Mouse (Mus musculus) adrenal gland, postnatal 10 days (tissue): Measurements from ENCODE around the gene Mid1. TPM values are rescaled to one million over a fixed set of nuclear protein-coding genes. Genes with fewer than 3 reads are reported as not detected.

Experiments
- DNase-seq: peaks from one replicate; pipeline ENCODE4 v3.0.0; 2021; ENCODE audit warnings: mixed read lengths
- long read RNA-seq, 2 experiments: library from polyadenylated mRNA; stranded (forward); transcript quantifications; one replicate each; pipeline ENCODE4 v2.0.0; 2021
- total RNA-seq, 2 experiments: library from RNA; stranded (reverse); gene quantifications; 2 replicates each; pipeline ENCODE4 v1.2.3; 2021

Mid1 gene
- 10 to 100 TPM; 15.1 to 21.5 TPM for total RNA-seq
- long read RNA-seq, experiment 1, partial matches to known transcripts: 0 of 2 reads
- long read RNA-seq, experiment 1, other reads (novel, unspliced or antisense): 2 of 2 reads
- long read RNA-seq, experiment 2, partial matches to known transcripts: 1 of 3 reads
- long read RNA-seq, experiment 2, other reads (novel, unspliced or antisense): 2 of 3 reads

DNA sequence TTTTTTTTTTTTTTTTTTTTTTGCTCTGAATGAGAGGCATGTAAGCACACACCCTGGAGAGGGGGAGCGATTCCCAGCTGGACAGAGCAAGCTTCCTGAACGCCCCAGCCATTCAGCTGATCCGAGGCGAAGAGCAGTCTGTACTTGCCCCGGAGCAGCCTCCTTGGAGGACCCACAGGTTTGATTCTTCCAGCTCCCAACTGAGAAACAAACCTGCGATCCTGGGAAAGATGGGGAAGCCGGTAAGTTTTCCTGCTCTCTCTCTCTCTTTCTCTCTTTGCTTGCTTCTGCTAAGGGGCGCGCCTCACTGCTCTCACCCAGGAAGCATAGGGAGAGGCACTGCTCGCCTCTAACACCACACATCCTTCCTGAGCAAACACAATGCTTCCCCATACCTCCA is at the start of gene Mid1:
Mid1 (plus strand) TSS at position 69 of the 400 bp plus-strand sequence.
- DNase-seq: peak; percentile 66

DNA sequence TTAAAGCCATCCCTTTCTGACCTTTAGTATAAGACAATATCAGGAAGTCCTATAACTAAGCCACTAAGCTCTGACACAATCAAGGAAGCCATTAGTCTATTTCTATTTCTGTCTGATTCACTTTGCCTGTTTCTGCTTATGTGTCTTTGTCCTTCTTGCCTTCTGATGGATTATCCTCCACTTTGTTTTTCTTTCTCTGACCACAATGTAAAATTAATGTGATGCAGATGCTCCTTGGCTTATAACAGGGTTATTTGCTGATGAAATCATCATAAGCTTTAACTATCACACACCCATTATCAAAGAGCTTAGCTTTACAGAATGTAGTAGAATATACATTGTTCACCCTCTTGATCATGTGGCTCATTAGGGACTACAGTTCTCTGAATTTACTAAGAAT is 11.9 kb upstream of the Mid1 start:
- no peak for DNase-seq

DNA sequence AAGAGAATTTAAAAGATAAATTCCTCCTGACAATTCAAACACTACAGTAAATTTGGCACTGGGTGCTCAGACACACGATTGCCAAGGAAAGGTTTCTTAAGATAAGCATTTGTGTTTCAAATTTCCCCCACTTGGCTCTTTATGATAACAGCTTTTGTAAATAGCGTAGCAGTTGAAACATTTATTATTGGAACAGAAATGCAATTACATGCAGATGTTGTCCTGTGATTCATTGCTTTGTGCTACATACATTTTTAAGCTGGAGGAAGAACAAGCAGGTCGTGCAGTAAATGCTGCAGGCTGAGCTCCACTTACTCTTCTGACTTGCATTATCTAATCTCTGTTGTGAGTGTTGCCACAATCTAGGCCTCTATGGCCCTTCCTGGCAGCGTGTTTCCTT is 8.7 kb upstream of the Mid1 start:
- DNase-seq: peak; percentile 21

DNA sequence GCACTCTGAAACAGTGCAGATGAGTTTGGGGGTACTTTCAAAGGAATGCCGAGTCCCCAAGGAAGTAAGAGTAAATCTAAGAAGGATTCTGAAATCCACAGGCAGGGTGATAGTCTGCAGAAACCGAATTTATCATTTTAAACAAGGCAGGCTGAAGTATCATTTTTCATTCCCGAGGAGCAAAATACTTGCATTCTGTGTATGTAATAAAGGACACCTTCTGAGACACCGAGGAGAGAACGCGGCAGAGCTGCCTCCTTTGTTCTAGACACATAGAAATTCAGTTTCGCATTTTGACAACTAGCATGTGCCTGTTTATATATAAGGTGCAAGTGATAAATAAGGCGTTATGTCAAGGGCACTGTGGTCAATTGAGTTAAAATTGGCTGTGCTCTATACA is 732 bp downstream of the Mid1 start:
- DNase-seq: no peak

DNA sequence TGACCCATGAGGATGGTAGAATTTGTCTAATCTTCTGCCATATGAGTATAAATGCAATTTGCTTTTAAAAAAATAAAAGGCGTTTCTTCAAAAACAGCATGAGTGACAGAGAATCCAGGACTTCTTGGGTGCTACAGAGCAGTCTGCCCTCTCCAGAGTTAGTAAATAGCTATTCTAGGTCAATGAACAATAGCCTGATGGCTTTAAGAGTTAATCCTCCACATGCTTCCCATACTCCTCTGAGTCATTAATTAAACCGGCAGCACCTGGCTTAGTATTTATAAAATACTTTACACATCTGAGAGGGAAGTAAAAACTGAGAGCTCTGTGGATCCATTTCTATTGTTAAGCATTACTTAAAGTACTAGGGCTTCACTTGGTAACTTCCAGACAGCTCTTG is 6.2 kb downstream of the Mid1 start:
- DNase-seq: no peak

DNA sequence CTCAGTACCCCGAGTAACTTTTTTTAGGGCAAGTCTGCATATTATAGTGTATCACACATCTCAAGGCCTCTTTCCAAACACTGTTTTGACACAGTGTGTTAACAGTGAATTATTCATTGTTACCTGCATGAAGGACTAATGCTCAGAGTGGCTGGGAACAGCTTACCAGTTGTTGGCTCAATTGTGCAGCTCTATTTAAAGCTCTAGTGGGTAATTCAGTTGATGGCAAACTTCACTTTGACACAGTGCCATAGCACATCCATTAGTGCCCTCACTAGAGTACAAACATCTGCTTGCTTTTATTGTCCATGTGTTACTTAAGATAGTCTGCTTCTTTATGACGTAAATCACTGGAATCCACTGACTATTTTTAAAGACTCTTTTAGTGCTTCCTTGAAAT is 6.7 kb downstream of the Mid1 start:
- DNase-seq: peak; percentile 9

DNA sequence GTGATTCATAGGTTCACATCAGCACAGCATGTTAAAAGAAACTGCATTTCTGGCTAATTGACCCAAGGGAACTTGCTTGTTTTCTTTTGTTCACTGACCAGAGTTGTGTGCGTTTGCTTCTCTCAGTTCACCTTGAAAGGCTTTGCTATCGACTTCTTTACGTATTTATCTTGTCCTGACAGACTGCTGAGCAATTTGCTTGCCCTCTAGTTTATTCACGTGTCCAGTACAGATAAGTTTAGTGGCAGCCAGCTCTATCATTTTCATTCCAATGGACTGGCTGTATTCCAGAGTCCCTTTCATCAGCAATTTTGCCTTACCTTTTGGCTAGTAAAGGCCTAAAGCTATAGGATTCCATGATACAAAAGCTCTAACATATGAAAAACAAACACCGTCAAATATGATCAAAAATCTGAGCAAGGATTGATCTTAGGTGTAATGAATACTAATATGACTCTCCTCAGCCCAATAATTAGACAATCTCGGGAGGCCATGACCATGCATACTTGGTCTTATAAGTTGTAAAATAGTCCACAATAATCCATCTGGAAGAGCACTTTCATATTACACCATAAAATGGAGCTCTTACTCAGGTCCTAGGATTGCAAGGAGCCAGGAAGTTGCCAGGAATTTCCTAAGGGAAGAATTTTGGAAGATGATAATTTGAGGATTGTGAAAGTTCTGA is 7.4 kb downstream of the Mid1 start:
- peak; percentile 7 for DNase-seq

DNA sequence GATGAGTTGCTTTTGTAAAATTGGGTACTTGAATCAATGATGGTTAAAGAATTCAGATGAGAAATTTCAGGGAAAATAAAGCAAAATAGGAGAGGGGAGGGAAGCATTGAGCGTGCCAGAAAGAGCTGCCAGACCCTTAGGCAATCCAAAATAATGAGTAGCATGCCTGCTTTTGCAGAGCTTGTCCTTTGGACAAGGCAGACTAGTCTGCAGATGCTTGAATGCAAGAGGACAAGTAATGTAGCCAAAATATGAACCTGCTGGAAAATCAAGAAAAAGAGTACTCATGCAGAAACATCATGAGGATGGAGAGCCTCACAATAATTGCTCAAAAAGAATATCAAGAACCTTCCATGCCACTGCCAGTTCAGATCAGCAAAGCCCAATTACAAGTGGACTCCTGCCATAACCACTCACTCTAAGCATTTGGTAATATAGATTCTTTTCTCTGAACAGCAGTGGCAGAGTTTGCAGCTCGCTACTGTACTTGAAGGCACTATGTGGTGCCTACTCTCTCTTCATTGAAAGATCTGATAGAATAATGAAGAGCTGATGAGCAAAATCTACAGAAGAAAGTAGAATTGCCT is 19.1 kb downstream of the Mid1 start:
- DNase-seq: peak; percentile 49

DNA sequence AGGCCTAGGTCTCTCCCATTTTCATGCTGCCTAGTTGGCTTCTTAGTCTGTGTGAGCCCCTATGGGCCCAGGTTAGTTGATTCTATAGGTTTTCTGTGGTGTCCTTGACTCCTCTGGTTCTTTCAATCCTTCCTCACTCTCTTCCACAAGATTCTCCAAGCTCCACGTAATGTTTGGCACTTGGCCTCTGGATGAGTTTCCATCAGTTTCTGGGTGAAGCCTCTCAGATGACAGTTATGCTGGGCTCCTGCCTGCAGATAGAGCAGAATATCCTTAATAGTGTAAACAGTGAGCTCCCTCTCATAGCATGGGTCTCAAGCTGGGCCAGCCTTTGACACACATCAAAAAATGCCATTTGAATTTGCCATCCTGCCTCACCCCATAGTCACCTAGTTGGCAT is 38.5 kb downstream of the Mid1 start:
- peak; percentile 10 for DNase-seq

DNA sequence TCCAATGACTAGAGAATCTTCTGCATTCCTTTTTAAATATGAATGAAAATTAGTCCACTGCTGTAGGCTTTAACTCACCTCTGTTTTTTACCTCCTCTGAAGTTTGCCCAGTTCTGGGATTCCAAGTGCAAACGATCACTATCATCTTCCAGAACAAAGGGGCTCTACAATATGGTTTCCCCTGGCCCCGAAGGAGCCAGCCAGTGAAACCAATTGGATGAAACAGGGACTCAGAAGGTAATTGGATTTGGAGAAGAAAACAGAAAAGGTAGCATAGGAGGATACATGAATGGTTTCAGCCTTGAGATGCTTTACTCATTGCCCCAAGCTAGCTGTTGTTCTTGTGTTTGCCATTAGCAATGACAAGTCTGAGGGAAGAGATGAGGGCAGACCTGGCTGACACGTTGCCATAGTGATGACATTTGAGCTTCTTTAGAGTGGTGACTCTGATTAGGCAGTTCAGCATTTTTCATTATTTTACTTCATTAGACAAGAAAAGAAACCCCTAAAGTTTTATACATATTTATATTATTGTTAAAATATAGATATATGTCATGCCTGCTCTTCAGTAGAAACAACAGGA is 50.5 kb downstream of the Mid1 start:
- DNase-seq: no peak

DNA sequence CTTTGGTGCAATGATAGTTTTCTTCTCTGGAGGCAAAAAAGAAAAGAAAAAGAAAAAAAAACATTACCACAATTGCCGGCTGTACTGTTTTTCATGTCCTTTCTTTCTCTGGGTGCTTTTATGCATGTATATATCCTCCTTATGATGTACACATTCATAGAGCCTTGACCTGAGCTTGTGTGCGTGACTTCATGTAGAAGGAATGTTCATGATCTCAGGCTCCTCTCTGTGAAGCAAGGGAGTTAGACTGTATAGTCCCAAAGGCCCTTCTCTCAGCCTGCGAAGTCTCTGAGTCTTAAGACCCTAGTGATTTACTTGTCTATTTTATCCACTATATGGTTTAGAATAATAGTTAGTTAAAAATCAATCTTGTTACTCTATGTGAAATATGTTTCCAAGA is 73.0 kb downstream of the Mid1 start:
- no peak for DNase-seq

DNA sequence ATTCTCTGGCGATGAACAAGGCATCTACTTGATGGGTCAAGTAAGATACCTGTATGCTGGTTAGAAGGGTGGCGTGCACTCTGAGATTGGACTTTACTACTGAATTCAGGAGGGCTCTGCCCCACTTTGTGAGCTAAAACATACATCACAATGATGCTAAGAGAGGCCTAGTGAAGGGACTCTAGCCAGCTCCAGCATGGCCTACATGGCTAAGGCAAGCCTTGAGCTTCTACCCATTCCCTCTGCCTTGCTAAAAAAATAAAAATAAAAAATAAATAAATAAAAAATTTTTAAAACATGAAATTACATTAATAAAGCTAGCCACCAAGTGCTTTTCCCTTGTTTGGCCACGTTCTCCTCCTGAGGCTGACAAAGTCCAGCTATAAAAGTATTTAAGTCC is 94.5 kb downstream of the Mid1 start, which contains the start of gene 4933400A11Rik:
4933400A11Rik (minus strand) TSS at position 101 of the 400 bp plus-strand sequence.
- no peak for DNase-seq

DNA sequence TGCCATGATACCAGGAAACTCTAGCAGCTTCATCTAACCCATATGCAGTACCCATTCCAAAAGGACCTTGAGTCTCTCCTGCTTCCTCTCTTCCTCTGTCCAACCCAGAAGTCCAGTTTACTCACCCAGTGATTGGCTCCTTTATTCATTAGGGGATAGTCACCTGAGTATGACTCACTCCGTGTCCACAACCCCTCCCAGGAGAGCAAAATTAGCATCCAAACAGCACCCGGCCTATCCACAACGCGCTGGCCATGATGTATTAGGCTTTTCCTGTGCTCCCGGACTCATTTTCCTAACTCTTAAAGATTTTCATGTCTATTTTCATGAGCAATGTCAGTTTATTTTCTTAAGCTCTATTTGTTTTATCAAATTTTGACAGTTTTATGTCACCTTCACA is 104.7 kb downstream of the Mid1 start:
- no peak for DNase-seq

DNA sequence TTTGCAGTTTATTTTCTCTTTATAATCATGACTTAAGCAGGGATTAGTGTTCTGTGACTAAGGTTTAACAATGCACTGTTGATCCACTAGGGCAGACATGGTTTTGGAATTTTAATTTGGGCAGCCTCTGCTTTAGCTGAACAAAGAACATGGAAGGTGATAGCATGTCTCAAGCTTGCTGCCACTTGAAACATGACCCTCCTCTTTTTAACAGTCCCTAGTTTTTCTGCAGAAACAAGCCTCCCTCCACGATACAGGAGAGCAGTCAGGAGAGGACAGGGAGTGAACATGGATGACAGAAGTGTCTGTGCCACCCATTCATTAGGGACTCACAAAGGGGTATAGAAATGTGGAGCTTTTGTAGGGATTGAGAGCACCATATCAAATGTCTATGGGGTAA is 107.9 kb downstream of the Mid1 start:
- no peak for DNase-seq

DNA sequence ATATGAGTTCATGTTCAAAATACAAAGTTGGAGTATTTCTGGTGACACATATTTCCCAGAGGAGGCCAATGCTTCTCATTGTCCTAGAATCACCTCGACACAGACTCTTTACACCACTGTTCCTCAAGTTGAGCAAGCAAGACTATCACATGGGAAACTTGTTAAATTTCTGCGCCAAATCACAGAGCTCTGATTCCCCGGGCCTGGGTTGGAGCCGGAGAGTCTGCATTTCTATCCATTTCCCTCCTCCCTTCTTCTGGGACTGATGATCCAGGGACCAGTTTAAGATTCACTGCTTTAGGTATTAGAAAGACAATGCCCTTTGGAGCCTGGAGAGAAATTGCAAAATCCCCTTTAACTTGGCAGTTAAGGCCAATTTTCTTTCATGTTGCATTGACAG is 109.4 kb downstream of the Mid1 start:
- peak; percentile 57 for DNase-seq

DNA sequence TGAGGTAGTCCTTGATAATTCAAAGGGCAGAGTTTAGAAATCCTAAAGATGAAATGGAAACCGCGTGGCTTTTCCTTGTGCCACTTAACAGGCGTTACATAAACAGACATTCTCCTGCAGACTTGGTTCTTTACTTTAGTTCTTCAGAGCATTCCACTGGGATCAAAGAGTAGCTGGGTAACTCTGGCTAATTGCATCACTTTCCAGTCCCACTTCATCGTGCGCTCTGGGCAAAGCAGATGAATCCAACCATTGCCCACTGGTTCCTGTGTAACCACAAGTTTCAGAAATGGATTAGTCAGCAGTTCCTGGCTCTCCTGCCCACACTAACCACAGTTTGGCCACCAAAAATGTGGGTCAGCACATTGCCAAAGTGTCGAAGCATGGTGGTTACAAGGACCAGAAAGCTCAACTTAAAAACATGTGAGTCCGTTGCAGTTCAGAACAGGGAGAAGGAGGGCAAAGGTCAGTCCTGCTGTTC is 109.9 kb downstream of the Mid1 start:
- DNase-seq: peak; percentile 63

DNA sequence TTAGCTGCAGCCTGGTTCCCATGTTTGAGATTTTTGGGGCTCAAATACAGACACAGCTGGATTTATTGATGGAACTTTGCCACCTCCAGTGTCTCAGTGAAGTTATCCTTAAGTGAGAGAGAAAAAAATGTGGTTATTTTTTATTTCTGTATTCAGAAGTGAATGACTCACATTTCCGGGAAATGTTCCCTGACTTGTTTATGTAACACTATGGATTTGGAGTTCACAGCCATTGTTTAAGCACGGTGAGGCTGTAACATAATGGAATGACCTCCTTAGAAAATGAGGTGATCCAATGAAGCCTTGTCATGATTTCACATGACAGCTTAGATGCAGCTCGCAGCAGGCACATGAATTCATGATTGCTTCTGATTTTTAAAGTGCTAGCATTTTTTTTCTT is 112.1 kb downstream of the Mid1 start:
- DNase-seq: no peak

DNA sequence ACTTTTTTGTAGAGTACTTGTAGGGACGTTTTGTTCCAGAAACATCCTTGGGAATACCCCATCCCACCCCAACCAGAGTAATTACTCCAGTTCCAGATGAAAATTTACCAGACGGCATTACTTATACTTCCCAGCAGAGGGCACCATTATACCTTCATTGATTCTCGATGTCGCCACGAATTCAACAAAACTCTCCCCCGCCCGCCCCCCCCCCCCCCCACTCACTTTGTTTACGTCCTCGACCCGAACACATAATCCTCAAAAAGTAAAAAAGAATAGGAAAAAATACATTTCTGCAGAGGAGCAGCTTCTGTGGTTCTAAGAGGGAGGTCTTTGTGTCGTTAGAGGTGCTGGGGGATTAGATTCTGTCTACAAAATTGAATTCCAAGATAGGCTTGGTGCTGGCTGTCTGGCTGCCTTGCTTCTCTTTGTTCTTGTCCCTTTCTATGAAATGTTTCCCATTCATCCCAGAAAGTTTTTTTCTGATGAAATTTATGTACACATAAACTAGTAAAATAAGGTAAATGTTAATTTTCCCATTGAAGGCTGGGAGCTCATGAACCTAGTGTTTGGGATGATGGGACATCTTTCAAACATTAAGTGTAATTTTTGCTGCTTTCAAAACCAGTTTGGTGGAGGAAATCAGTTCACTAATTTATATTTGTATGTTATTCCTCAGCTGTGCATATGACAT is 114.1 kb downstream of the Mid1 start:
- peak; percentile 46 for DNase-seq

DNA sequence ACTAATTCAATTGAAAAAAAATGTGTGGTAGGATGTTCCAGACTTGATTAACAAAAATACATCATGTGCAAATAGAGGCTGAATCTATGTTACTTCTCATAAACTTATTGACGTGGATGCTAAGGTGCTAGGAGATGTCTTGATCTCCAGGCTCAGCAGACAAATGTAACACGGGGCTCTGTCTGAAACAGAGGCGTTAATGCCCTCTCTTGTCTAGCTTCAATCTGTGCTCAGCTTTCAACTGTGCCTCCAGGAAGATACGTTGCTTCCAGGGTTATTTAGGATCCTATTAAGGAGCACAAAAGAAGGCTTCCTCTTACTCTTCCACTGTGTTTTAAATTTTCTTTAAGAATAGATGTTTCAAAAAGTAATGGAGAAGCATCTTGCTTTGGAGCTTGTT is 115.2 kb downstream of the Mid1 start:
- DNase-seq: no peak

DNA sequence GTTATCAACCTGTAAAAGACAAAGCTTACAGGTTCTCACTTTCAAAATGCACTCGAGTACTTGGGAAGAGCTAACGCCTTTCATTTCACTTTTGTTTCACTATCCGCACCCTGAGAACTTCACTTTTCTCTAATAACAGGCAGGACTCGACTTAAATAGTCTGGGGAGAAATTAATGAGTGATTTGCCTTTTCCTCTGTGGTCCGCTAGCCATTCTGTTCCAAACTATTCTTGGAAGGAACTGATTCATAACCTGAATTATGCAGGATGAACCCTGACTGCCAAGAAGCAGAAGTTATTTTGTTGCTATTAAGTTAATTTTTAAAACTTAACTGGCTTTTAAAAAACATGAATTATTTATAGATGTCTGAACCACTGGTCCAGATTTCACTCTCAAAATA is 120.8 kb downstream of the Mid1 start:
- no peak for DNase-seq

DNA sequence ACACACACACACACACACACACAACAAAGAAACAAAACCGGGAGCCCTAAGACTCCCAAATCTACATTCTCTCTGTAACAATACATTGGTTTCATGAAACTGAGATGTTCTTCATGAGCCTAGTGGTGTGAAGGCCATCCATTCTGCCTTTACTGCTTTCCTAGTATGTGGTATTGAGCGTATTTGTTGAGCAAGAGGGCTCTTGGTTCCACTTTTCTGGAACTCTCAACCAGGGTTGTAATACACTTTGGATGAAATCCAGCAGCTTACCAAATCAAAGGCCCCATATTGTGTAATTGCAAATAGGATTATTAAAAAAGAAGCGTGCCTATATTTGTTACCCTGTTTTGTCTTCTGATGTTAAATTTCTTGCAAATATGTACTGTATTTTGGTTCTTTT is 122.7 kb downstream of the Mid1 start:
- no peak for DNase-seq

DNA sequence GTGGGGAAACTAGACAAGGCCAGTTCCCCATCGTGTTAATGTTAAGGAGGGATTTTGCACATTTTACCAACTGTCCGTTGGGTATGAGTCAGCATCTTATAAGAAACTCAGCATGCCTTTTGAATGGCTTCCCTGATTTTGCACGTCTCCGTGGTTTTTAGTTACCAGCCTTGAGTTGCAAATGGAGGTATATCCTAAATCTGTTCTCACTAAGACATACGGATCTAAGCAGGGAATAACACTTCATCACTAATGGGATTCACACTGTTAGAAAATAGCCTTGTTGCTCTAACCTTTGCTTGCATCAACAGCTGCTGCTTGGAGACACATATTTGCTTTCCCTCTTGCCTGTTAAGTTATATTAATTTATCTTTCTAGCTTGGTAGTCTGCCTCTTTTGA is 126.3 kb downstream of the Mid1 start:
- DNase-seq: no peak

DNA sequence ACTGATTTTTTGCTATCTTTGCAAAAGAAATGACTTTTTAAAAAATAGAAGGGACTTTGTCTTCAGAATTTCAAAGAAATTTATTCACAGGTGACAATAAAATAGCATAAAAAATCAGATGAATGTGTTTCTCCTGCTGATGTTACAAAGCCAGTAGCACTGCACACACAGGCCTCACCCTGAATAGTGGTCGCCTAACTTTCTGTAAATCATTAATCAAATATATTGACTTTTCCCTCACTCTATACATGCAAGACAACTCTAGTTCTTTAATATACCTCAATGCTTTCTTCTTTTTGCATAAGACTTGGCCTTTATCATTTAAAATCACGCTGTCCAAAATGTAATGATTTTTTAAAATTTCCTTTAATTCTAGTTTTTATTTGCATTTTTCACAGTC is 126.8 kb downstream of the Mid1 start:
- DNase-seq: no peak
